Mouse (Mus musculus) kidney, postnatal 4 days (tissue): ENCODE results near the gene Syt12.

Experiments
- DNase-seq, 2 experiments: peaks; one replicate each; pipeline ENCODE4 v3.0.0; 2021; ENCODE audit warnings: mixed read lengths in 2 of 2

Gene Syt12

DNA sequence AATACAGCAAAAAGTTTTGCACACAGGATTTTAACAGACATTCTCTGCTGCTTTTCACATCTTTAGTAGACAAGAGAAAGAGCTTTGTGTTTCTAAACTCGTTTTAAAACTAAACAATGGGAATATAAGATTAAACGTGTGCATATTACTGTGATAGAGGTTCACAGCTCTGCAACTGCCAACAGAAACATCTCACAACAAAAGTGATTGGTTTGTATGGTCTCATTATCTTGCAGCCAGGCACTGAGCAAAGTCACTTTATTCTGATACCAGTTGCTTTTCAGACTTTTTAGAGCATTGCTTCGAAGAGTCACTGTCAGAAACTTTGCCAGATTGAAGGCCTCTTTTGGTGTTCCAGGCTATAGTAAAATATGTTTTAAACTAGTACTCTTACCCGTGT lies 78.3 kb downstream of the Syt12 start:
- no peak for DNase-seq

DNA sequence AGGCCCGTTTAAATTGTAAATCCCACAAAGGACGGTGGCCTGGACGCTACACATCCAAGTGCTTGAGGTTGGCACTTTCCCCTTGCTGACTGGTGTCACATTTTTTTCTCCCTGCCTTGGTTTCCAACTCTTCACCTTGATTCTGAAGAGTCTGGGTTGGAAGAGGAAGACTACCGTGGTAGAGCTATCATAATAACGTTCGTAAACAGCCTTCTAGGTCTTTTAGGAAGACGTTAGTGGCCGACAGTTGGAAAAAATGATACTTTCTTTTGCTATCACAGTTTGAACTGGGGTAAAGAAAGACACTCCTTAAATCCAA lies 78.7 kb downstream of the Syt12 start:
- DNase-seq = no peak

DNA sequence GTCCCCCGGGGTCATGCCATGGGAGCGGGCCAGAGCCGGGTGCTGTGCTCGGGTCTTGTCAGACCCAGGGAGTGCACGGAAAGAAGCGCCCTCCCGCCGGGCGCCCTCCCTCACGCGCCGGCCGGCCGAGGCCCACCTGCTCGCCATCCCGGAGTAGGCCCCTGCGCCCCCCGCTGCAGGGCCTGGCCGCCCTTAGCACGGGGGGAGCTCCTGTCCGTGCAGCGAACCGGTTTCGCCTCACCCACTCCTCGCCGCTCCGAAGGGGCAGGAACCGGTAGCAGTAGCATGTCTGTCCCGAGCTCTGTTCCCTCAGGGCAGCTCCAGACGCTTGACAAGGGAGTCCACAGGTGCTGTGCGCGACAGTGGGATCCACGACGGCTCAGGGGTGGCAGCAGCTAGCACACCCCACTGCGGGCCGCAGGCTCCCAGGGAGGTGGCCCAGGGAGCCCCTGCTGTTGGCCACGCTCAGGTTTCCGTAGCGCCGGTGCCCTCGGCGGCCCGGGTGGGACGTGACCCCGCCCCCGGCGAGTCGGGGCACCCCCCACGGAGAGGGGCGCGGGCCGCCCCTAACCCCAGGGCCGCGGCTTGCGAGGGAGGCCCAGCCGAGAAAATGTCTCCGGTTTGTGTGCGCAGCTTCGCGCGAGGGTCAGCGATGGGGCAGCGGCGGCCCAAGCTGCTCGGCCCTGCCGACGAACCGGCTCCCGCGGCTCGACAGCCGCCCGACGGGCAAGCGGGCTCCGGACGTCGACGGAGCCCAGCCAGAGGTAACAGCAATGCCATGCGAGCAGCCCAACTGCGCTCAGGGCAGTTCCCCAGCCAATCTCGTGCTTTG lies 79.2 kb downstream of the Syt12 start, which contains the start of gene Kdm2a:
Gene Kdm2a, minus strand, starts transcription at position 488 of the 832 bp plus-strand sequence.
- DNase-seq = peak; percentile 63 to 79

- DNase-seq = peak; percentile 97 to 98
These were observed 80.0 kb downstream of the Syt12 start for GRCm38 (mm10) chr19:4396998-4397797.

DNA sequence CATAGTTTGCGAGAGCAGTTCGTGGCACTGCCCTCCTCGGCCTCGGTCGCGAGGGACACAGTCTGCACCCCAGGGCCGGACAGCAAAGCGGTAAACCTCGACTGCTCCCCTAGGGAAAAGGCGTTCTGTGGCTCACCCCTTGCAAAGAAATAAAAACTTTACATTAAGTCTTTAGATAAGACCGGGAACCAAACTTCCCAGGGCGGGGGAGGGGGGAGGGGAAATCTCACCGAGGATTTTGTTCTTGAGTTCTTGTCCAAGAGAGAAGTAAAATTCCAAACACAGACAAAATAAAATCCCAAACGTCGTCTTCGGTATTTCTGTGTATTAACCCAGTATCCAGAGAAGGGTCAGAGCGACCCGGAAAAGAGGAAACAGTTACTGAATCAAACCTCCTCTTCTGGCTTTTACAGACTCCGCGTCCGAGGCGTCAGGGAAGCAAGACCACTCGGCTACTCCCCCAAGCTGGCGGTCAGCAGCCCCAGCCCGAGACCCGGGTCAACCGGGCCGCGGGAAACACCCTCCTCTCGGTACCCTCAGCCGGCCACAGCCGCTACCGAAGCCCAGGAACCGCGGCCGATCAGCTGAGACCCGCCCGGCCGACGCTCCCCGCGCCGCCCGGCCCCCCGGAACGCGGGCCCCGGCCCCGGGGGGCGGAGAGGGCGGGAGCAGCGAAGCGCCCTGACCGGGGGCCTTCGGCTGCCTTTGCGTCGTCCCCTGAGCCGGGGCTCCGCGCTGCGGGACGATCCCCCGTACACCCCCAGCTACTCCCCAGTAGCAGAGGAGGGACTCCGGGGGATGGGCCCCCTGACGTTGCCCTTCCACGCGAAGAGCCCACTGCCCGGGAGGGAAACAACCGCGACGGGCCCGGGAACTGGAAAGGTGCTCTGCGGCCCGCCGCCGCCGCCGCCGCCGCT lies 80.9 kb downstream of the Syt12 start:
- DNase-seq = peak; percentile 53 to 65
